Mouse (Mus musculus): Measurements from ENCODE around the gene Hspa8.

GRCm38 (mm10) chr9:40827366-40827765, 26.6 kb downstream of the Hspa8 start:
- TF ChIP-seq CTCF (IDR thresholded peaks at IDR 0.05; ENCODE audit: control insufficient read depth, insufficient read depth, insufficient replicate concordance, low read depth, low read length): no peak
- no peak for TF ChIP-seq POLR2A (IDR thresholded peaks at IDR 0.05; ENCODE audit: control insufficient read depth, low read depth, low read length)

Measured in testis, adult 2 months (tissue).